13 mouse cellular contexts compared by ENCODE assay signal in the genomic region with DNA sequence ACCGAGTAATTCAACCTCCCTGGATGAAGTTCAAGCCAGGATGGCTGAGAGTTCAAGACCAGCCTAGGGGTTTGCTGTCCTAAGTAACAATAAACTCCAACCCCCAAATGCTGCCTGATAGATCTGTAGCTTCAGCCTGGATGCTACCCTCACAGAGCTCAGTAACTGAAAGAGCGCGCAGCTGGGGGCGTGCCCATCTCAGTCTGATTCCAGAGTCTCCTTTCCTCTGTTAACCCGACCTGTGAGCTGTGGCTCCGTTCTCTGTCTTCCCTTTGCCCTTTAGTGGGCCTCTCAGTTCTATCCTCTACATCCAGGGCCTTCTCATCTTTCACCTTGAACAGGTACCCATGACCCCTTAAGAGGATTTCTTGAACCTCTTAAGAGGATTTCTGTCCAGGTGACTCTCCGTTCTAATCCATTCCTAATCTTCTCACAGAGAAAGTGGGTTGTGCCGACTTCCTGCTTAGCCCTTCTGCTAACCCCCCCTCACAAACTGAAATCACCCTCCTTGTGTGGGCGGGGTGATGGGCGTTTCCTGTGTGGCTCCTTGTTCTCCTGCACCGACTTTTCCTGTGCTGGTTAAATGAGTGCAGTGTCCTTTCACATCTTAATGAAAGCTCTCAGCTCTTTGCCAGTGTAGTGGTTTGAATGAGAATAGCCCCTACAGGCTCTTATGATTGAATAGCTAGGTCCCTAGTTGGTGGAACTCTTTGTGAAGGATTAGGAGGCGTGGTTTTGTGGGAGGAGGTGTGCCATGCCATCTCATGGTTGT. TPM values are rescaled to one million over a fixed set of nuclear protein-coding genes. Genes with fewer than 3 reads are reported as not detected.
DNase-seq lines count a peak whose midpoint lies in the region; ATAC-seq lines count a peak whose summit lies in the region.
"Had no signal": no experiment of that assay in that cellular context is flagged by ENCODE, and none has a peak within 500 bp of the region (broad histone marks: within the 10 kb centered on the region; RNA-seq: fewer than 3 reads in every experiment).

No protein-coding gene starts in this region.

- H3K9ac ChIP-seq in intestine, embryonic 16.5 days (ENCODE audit: low read depth, low read length), result no peak overlapping the region
- H3K9ac ChIP-seq: embryonic facial prominence, embryonic 15.5 days; limb, embryonic 15.5 days had no signal

- ATAC-seq in CD4-positive, CD25-positive, alpha-beta regulatory T cell, adult 4 months, result peak; percentile 93
- peak; percentile 72 for ATAC-seq in activated CD4-positive, CD25-positive, alpha-beta regulatory T cell, adult 4 months
- peak; percentile 43; the same call in 1 of the 2 replicates for ATAC-seq in intestine, embryonic 16.5 days

- no peaks in the 10 kb centered on the region for H3K36me3 ChIP-seq in intestine, embryonic 16.5 days (ENCODE audit: control insufficient read depth, insufficient read depth, low read length)
- no peaks in the 10 kb centered on the region for H3K36me3 ChIP-seq in splenic B cell, adult 2 months (ENCODE audit: control insufficient read depth, insufficient read depth, low read length, poor library complexity, severe bottlenecking)
- H3K36me3 ChIP-seq: embryonic facial prominence, embryonic 15.5 days; limb, embryonic 15.5 days had no signal

- no peak overlapping the region; the same call in 1 of the 2 replicates for H3K4me2 ChIP-seq in intestine, embryonic 16.5 days (ENCODE audit: low read depth, low read length)
- H3K4me2 ChIP-seq: embryonic facial prominence, embryonic 15.5 days; limb, embryonic 15.5 days had no signal

- no peaks in the 10 kb centered on the region for H3K9me3 ChIP-seq in intestine, embryonic 16.5 days (ENCODE audit: control insufficient read depth, low read length)
- H3K9me3 ChIP-seq: embryonic facial prominence, embryonic 15.5 days; limb, embryonic 15.5 days had no signal

- DNase-seq in splenic B cell, adult 2 months (ENCODE audit: low read depth, low spot score), result peak; percentile 19
- no peak for DNase-seq in urinary bladder, postnatal 4 days (ENCODE audit: low spot score in 2 of 2)
- no peak for DNase-seq in cerebellum, adult 11 months
- DNase-seq in kidney, adult 9 months, result no peak
- DNase-seq in left cerebral cortex, adult 11 months (ENCODE audit: low spot score), result no peak
- DNase-seq: cerebellum, adult 9-10 months; heart, adult 2 months; kidney, postnatal 10 days had no signal

- H3K27me3 ChIP-seq in intestine, embryonic 16.5 days (replicated peaks; ENCODE audit: control insufficient read depth, insufficient read depth, low read length), result no peaks in the 10 kb centered on the region
- no peaks in the 10 kb centered on the region for H3K27me3 ChIP-seq in splenic B cell, adult 2 months (ENCODE audit: control insufficient read depth, insufficient read depth, low read length, poor library complexity, severe bottlenecking)
- H3K27me3 ChIP-seq: embryonic facial prominence, embryonic 15.5 days had no signal

- H3K4me1 ChIP-seq in intestine, embryonic 16.5 days (ENCODE audit: control insufficient read depth, insufficient read depth, low read length), result 0 out of 2 replicates have a peak, but pooled peaks cover 4% of the 10 kb centered on the region
- H3K4me1 ChIP-seq: embryonic facial prominence, embryonic 15.5 days; limb, embryonic 15.5 days had no signal

- WGBS in intestine, embryonic 16.5 days, result 53% methylated on average over 12 of the region's 12 CpGs

- H3K27ac ChIP-seq in intestine, embryonic 16.5 days (ENCODE audit: low read length), result no peak overlapping the region
- H3K27ac ChIP-seq: embryonic facial prominence, embryonic 15.5 days; heart, adult 2 months; limb, embryonic 15.5 days had no signal

- no peak overlapping the region for H3K4me3 ChIP-seq in intestine, embryonic 16.5 days (ENCODE audit: low read length)
- H3K4me3 ChIP-seq: embryonic facial prominence, embryonic 15.5 days; heart, adult 2 months; limb, embryonic 15.5 days had no signal

RNA-seq across cellular contexts. Expression of a gene that starts 51.6 kb away (rescaled TPM):
- polyA plus RNA-seq in CD4-positive, CD25-positive, alpha-beta regulatory T cell, adult 4 months (2017; shearing (Covaris generic)), result not detected
- not detected for polyA plus RNA-seq in activated CD4-positive, CD25-positive, alpha-beta regulatory T cell, adult 4 months (2017; shearing (Covaris generic))
- polyA plus RNA-seq in intestine, embryonic 16.5 days (2015; fragmentation: Nextera tagmentation; extraction: Ambion mirVana), result 1.2 and 1.4 TPM in 2 replicates

Comparison
In these comparisons a context has a peak if more than half of its experiments do, and no peak if none do; other contexts are left out.
1. ATAC-seq: peak in every context shown above with its lines; median percentile 93 in CD4-positive, CD25-positive, alpha-beta regulatory T cell, adult 4 months; 72 in activated CD4-positive, CD25-positive, alpha-beta regulatory T cell, adult 4 months; 43 in intestine, embryonic 16.5 days.